Mouse (Mus musculus) kidney, postnatal 10 days (tissue): ENCODE results near the gene Magea6.
"Not testable (repeated sequence)": the region's sequence is repeated elsewhere in the genome, so short reads cannot be mapped to it uniquely, and the experiment has no call there.

ENCODE experiments used
- DNase-seq: peaks from one replicate; pipeline ENCODE4 v3.0.0; 2021; ENCODE audit warnings: mixed read lengths

Gene Magea6

DNA sequence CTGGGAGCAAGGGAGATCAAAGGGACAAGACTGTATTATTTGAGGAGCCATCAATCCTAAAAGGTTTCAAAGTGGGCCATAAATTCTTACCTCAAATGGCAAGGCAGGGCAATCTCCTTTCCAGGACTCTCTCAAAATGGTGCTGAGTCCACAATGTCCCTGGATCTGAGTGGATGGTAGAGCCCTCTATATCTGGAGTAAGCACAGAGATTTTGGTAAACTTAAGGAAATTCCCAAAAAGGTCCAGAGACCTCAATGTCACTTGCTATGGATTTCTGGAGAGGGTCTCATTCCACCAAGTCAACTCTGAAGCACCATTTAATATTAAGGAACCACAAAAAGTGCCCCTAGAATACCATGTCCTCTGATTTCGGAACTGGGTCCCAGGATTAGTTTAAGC is at the start of gene Magea6:
TSS of gene Magea6 (minus strand) at position 101 of the 400 bp plus-strand sequence.
- not testable (repeated sequence) for DNase-seq

GRCm38 (mm10) chrX:154949405-154949804 is 13.6 kb upstream of the Magea6 start, which contains the start of gene Magea3:
Gene Magea3 (minus strand): TSS chrX:154949505.
- not testable (repeated sequence) for DNase-seq

DNA sequence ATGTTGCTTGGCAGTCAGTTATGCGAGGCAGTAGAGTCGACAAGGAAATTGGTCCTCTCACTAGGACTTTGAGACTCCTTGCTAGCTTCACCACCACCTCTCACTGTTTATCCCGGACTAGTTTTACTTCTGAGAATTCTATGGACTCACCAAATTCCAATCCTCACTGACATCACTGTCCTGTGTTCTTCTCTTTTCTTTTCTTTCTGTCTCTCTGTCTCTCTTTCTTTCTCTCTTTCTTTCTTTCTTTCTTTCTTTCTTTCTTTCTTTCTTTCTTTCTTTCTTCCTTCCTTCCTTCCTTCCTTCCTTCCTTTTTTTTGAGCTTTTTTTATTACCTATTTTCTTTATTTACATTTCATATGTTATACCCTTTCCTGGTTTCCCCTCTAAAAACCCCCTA is 45.6 kb downstream of the Magea6 start, which contains the start of gene Cldn34b1:
TSS of gene Cldn34b1 (minus strand) at position 101 of the 400 bp plus-strand sequence.
- DNase-seq = not testable (repeated sequence)
